Mouse (Mus musculus) brain, embryonic 18.5 days (tissue): ENCODE measurements around the gene Rara.

Source experiments
- DNase-seq: peaks from one replicate; pipeline ENCODE4 v3.0.0-alpha.2; 2012; ENCODE audit warnings: low read depth, low spot score

Gene Rara

DNA sequence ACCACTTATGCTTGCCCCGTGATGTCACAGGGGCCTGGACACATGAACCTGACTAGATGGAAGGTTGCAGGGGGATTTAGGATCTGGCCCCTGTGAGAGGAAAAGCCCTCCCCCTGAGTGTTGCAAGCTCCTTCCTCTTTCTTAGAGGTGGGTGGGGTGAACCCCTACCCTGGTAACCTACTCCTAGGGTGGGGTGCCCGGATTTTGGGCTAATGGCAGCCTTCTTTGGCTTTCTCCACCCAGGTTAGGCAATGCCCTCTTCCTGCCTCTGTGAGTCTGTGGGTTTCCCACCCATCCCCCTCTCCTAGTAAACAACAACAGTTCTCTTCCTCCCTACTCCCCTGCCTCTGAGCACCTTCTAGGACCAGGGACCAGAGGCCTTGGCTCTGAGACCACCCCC is 25.1 kb downstream of the Rara start:
- no peak for DNase-seq

DNA sequence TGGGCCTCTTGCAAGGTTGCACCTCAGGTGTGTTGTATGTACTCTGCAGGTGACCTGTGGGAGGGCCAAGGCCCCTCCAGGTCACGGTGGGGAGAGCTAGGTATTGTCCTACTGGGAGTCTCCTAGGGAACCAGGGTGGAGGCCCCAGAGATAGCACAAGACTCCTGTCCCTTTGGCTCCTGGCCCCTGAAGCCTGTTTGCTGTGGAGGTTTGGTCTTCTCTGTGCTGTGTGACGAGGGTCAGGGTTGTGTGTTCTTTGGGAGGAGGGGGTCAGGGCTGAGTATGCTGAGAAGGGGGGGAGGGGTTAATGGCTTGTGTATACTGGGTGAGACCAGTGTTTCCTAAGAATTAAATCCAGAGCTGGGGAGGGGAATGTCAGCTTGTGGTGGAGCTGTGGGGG is 25.7 kb downstream of the Rara start:
- no peak for DNase-seq

DNA sequence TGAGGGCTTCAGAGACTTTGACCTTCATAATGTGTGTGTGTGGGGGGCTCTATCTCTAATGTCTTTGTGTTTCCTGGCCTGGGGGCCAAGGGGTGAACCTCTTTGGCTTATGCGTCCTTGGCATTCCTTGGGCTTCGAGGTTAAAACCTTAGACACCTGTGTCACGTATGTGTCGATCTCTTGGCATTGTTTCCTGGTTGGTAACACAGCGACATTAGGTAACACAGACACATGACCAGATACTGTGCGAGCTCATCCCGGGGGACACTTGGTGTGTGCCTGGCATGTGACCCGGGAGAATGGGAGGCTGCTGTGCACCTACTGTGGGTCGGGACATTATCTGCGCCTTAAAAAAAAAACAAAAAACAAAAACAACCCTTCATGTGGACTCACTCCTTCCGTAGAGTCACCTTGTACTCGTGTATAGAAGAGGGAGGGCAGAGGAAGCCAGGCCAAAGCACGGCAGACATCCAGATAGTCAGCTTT is 26.3 kb downstream of the Rara start:
- no peak for DNase-seq

DNA sequence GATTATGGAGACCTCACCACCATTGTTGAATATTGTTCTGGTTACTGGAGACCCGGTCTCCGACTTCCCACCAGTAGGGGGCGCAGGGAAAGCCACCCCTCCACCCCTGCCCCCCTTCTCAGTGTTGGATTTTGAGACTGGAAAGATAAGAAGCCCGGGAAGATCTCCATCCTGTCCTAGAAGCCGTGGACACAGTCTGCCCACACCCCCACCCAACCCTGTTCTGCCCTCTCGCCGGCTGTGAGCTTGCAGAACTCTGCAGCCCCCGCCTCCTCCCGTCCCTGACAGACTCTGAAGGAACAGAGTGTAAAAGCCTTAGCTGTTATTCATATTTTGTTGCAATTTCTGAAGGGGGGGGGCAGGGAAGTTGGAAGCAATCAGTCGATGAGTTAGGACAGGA is 26.8 kb downstream of the Rara start:
- DNase-seq: no peak

DNA sequence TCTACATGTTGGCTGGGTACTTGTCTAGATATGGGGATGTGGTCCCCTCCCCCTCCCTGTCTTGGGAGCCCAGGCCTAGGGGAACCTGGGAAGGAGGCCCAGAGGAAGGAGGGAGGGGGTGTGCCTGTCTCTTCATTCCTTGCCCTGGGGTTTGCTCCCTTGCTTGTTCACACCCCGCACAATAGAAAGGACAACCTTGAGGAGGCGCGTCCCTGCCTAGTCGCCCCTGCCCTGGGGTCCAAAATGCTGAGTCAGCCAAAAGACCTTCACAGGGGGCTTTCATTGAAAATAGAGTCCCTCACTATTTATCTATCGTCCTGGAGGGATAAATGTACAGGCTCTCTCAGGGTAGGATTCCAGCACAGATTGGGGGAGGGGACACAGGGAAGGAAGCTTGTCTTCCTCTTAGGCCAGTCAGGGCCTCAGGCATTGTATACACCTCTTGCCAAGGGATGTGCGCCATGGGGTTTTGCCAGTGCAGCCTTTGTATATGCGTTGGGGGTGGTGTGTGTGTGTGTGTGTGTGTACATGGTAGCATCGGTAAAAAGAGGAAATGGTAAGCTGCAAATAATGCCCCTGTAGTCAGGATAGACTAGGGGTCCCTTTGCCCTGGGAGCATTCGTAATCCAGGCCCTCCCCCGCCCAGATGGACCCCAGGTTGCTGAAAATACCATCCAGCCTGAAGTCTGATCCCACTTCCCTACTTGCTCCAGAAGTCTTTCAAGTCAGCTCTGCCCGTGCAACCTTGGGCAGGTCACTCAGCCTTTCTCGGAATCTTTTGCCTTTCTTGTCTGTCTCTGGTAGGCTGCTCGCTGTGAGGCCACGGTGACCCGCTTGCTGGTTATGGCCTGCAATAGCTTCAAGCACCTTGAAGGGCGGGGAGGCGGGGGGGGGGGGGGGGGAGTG is 27.4 kb downstream of the Rara start:
- DNase-seq: no peak

DNA sequence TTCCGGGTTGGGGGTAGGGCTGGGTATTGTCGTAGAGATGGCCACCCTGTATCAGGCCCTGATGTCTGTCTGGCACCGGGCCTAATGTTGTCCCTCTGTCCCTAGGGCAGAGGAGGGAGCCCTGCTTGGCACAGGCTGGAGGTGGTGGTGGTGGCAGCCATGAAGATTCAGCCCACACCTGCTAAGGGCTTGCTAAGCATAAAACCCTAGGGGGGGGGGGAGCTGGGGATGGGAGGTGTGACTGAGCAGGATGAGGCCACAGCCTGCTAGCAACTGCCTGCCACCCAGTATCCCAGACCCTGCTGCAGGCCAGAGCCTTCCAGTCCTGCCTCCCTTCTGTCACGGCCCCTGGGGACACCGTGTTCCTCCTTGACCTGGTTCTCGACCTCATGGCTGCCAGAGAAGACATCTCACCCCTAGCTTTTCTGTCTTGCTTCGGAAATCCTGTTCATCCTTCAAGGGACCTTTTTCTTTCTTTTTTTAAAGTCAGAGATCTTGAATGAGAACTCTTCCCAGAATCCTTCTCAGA is 28.2 kb downstream of the Rara start:
- DNase-seq: no peak

DNA sequence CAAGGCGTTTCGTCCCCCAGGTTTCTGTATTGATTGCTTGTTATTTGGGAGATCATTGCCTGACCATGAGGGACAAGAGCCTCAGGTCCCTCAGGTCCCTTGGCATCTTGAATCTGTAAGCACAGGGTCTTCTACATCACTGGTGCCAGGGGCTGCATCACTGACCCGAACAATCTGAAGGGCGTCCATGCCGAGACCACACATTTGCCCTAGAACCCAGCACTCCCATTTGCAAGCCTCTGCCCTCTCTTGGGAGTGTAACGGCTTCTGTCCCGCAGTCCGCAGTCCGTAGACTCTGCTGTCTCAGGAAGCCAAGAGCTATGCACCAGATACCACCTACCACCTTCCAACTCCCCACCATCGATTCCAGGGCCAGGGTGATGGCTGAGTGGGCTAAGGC is 28.7 kb downstream of the Rara start:
- no peak for DNase-seq

DNA sequence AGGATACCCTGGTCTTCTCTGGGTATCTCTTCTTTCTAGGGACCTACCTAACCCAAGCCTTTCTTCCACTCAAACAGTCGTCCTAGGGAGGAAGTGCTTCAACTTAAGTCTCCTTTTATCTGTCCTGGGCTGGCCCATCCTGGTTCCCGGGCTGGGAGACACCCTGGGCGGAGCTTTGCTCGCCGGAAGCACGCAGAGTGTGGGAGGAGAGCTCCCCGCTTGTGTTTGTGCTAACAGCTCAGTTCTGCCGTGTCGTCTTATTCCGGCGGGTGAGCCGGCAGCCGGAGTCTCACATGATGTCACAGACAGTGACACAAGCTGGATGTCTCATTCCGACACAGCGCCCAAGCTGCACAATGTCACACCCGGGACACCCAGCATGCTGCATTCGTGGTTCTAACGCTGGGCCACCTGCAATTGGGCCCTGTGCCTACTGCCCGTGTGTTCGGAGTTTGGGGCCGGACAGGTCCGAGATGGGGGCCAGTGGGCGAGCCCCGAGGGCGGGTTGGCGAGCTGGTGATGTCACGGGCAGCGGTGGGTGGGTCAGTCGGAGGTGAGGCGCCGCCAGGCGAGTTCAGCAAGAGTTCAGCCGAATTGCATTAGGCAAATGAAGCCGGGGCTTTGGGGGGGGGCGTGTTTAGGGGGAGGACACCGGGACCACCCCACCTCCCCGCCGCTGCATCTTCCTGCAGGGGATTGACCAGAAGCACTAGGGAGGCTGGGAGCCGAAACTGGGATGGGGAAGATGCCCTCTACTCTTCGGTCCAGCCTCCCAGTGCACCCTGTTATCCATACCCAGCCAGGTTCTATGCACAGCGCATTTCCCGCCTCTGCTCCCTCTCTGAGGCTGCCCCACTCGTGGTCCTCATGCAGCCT is 32.1 kb downstream of the Rara start:
- DNase-seq: no peak

DNA sequence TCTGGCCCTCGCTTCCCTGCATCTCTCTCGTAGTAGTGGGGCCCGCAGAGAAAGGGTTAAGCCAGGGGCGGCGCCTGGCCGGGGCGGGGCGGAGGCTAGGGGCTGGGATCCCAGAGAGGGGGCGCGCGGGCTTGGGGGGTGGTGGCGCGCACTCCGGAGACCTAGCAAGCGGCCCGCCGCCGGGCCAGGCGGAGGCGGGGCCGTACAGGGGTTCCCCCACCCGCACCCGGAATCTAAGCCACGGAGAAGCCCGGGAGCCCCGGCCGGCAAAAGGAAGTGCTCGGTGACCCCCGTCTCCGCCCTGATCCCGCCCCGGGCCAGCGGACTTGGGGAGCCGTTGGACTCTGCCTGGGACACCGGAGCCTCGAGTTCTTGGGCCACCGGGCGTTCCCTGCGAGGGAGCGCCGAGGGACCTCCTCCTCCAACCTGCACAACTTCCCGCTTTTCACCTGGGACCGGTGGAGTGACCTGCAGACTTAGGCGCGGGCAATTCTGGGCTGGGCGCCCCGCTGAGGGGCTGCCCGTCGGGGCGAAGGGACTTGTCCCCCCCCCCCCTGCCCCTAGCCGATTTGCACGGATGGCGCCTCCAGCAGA is 32.8 kb downstream of the Rara start:
- DNase-seq: no peak

DNA sequence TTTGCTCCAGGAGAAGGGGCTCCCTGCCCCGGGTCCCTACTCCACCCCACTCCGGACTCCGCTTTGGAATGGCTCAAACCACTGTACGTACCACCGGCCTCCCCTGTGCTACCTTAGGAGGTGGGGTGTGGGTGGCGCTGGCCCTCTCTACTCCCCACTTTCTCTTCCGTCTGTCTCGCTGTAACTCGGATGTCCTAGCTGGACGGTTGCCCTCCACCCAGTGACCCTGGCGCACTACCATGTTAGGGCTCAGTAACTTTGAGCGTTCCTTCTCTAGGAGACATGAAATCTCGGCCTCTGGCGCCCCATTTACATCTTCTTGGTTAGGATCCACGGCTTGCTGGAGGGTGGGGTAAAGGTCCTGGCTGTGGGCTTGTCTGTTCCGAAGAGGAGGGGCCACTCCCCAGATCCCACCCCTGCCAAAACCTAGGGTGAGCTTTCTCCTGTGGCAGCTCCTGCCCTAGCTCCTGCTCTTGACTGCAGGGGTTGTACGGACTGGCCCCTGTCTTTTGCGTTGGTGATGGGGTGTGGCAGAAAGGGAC is 33.5 kb downstream of the Rara start:
- no peak for DNase-seq

DNA sequence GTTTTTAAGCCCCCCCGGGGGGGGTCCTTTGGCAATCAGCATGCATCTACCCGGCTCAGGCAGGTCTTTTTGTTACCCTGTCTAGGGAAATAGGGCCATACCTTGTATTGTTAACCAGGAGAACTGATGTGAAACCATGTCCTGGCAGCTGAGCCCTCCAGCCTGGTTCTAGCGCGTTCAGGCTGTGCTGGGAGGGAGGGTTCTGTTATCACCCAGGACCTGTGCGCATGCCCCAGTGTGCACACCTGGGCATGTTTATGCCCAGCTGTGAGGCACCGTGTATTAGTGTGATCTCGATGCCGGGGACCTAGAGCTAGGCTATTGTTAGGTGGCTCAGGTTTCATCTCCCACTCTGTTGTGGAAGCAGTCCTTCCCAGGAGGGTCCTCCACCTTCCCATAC is 34.1 kb downstream of the Rara start:
- no peak for DNase-seq

DNA sequence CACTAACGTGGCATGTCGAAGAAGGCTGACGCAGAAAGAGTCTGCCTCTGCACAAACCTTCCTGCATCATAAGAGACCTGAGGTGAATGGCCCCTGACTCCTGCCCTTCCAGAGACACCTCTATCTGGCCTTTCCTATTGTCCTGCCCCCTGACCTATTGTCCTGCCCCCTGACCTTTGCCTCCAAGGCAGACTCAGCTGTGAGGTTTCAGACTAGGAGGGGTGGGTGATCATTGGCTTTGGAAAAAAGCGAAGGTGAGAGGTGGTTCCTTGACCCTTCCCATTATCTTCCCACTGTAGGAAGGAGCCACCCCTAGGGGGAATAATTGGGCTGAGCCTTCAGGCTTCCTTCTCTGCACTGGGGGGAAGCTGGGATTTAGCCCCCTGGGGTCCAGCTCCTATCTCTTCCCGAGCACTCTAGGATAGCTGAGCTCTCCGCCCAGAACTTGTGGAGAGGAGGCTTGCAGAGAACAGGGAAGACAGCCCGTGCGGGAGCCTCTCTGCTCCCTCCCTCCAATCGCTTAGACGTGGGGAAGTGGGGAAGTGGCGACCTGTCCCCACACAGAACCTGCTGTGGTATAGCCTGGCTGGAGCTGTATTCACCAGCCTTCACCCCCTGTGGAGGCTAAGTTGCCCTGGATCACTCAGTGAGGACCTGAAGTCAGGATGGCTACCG is 34.9 kb downstream of the Rara start:
- DNase-seq: no peak

DNA sequence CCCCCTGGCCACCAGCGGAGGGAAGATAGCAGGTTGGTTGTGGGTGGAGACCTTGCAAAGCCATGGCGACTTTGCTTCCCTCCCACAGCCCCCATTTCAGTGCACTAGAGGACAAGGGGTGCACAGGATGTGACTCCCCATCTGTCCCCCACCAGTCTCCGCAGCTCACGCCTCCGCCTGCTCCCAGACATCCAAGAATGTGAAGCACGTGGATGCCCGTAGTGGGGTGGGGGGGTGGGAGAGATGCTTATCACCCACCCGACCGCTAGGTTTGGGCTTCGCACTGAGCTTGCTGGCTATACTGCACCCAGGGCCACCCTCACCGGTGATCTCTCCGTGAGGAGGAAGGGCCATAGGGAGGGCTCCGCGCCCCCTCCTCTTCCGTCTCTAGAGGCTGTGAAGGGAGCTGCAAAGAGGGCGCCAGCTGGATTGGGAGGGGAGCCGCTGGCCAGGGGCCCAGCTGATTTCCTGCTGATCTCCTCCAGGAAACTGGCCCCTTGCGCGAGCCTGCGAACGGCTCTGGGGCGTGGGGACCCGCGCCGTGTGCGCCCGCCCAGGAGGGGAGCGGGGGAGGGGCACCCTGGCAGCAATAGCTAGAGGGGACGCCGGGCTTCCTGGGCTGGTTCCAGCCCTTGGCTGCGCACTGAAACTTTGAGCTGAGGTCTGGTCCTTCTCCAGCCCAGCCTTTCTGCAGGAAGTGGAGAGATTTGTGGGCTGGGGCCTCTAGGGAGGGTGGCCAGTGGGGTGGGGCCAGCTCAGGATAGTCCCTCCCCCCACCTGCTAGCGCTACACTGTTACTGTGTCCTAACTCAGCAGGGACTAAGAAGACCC is 35.8 kb downstream of the Rara start:
- no peak for DNase-seq

DNA sequence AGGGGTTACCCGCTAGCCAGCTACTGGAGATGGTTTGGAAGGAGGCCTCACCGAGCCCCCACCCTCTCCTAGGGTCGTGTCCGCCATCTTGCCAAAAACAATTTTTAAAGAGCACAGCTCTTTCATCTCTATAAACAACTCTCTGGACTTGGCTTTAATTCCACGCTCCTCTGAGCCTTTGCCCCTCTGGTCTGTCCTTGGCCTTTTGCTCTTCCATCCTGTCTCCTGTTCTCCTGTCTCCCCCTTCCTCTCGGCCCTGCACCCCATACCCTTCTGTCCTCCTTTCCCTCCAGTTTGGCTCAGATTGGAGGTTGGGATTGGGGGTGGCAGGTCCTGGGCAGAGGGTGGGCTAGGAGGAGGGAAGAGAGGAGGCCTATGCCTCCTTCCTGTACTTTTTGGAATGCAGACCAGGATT is 36.6 kb downstream of the Rara start:
- no peak for DNase-seq

DNA sequence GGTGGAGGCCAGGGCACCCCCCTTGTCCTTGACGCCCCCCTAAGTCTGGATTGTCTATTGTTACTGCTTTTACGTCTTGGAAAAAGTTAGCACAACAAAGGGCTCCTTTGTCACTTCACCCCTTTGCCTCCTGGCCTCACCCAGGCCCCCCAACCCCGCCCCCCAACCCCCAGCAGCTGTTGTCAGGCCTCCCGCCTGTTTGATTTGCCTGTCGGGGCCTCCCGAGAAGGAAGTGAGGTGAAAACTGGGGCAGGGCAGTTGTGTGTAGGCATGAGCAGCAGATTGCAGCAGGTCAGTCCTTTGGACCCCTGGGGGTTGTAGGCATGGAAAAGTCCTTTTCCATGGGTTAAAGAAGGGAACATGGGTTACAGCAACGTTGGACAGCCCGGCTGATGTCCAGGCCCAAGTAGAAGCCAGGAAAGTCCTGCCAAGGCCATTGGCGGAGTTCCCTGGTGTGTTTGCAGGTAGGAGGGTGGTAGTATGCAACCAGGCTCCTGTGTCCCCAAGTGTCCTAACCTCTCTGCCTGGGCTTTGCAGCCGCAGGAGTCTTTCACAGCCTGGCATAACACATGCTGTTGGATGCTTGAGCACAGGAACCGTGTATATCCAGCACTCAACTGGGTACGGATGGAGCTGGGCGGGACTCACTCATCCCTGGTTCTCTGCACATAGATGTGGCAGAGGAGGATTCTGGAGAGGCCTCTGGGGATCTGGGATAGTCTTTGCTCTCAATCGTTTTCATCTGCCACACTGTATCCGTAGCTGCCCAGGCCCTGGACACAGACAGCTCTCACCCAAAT is 37.2 kb downstream of the Rara start:
- DNase-seq: no peak

DNA sequence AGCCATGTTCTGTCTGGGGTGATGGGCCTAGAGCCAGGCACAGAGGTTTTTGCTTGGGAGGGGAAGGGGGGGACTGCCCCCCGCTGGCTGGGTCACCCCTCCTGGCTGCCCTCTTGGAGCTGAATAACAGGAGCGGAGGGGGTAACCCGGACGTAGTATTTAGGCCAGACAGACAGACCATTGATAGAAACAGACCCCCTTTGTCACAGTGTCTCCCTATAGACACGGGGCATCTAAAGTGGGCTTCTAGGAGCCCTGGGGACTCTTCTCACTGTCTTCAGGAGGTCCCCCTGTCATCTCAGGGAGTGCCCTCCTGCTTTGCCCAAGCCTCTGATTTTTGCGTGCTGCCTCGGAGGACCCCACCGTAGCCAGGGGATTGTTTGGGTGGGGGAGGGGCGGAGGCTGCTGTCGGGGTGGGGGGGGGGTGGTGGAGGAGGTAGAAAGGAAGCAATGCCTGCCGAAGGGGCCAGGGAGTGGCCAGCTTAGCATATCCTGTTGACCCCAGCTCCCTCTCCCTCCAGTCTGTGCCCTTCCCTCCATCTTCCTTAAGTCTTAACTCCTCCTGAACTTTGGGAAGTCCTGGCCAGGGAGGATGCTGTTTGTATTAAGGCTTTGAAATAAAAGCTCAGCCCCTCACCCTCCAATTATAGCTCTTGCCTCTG is 37.9 kb downstream of the Rara start:
- no peak for DNase-seq

DNA sequence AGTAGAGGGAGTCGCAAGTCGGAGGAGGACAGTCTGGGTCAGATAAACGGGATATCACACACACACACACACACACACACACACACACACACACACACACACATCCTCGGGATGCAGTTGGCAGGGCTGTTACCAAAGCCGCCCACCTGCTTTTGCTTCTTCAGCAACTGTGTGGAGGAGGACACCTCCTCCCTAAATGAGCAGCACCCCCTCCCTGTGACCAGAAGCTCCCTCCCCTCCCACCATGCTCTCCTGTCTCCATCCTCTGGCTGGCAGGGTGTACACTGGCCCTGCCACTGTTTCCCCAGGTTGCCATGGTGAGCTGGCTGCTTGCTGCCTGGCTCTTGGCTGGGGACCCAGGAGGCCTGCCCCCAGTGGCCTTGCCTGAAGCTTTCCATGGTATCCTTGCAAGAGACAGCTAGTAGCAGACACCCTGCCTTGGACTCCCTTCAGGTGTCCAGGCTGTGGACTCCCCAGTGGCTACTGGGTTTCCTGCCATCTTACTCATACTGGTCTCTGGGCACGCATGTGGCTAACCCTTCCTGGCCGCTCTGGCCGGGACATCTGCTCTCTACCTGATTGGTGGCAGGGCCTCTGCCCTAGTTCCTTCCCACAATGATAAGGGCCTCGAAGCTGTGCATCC is 39.0 kb downstream of the Rara start:
- DNase-seq: no peak

DNA sequence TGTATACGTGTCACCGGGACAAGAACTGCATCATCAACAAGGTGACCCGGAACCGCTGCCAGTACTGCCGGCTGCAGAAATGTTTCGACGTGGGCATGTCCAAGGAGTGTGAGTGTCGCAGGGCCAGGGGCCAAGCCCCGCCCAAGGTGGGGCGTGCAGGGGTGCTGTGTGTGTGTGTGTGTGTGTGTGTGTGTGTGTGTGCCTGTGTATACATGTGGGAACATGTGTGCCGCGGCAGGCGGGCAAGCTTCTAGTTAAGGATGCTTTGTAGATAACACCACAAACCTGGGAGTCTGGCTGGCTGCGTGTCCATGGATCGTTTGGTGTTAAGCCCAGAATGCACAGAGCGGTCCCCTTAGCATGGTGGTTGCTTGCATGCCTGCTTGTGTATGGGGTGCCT is 40.5 kb downstream of the Rara start:
- no peak for DNase-seq
